Mouse (Mus musculus) neural tube, embryonic 12.5 days (tissue): ENCODE measurements around the gene Tcte1. TPM values are rescaled to one million over a fixed set of nuclear protein-coding genes. Genes with fewer than 3 reads are reported as not detected.

Source experiments
- polyA plus RNA-seq: library from polyadenylated mRNA; unstranded; fragments of >200 nt; fragmentation: Nextera tagmentation; extraction: Ambion mirVana; gene quantifications from 2 replicates; pipeline ENCODE4 v1.2.1, GENCODE M21; 2016

The Tcte1 gene
- polyA plus RNA-seq, 1 experiment from 2014 or later, result 1.9 TPM

Other genes with a start within 250 kb of the Tcte1 start
- gene Cdc5l, start 89.7 kb upstream of the Tcte1 start, polyA plus RNA-seq, result 68.1 and 71.8 TPM in 2 replicates
- 1.2 and 1.3 TPM in 2 replicates for gene Spats1, start 48.0 kb upstream of the Tcte1 start, polyA plus RNA-seq
- 23.6 and 25.4 TPM in 2 replicates for gene Aars2, start 16.6 kb upstream of the Tcte1 start, polyA plus RNA-seq
- 10.5 and 13.1 TPM in 2 replicates for gene Tmem151b, start 26.2 kb downstream of the Tcte1 start, polyA plus RNA-seq
- 7.4 and 7.5 TPM in 2 replicates for gene Nfkbie, start 32.3 kb downstream of the Tcte1 start, polyA plus RNA-seq
- 87.6 and 90.5 TPM in 2 replicates for gene Slc35b2, start 40.4 kb downstream of the Tcte1 start, polyA plus RNA-seq
- 1,381 and 1,470 TPM in 2 replicates for gene Hsp90ab1, start 49.8 kb downstream of the Tcte1 start, polyA plus RNA-seq
- gene Slc29a1, start 76.2 kb downstream of the Tcte1 start, polyA plus RNA-seq, result 44.7 and 47.9 TPM in 2 replicates
- gene Mymx, start 78.7 kb downstream of the Tcte1 start, polyA plus RNA-seq, result 4.4 and 6.8 TPM in 2 replicates
- gene Capn11, start 135.9 kb downstream of the Tcte1 start, polyA plus RNA-seq, result 1.1 and 1.4 TPM in 2 replicates
- 101 and 102 TPM in 2 replicates for gene Mrpl14, start 162.9 kb downstream of the Tcte1 start, polyA plus RNA-seq
- 106 and 108 TPM in 2 replicates for gene Tmem63b, start 163.5 kb downstream of the Tcte1 start, polyA plus RNA-seq
- not detected in 2 replicates for gene 1600014C23Rik, start 210.4 kb downstream of the Tcte1 start, polyA plus RNA-seq